Mouse (Mus musculus) intestine, embryonic 16.5 days (tissue): ENCODE measurements at regions not wholly inside any gene's neighbourhood (a gene's known extent, or its start where the extent isn't known, plus 50 kb on each side); places are given as distances from the start of the nearest gene placed in this dataset.
A peak's percentile ranks its signal among the peaks of the same experiment; 100 is the strongest.

Experiments
- ATAC-seq: fragments of 200-750 bp; cut with Nextera tagmentation; 2 replicates; pipeline ENCODE4 v1.8.0; 2017; ENCODE audit warnings: moderate TSS enrichment, moderate library complexity
- H3K27ac ChIP-seq: fragments of 300-500 bp; sonication (generic); 2 replicates; pipeline ENCODE4 v1.5.1; 2014; ENCODE audit warnings: mild to moderate bottlenecking, low read length
- H3K27me3 ChIP-seq: fragments of 300-500 bp; sonication (generic); replicated peaks from 2 replicates; pipeline ENCODE4 v1.6.1; 2014; ENCODE audit warnings: low read length, control low read depth, mixed read lengths; ENCODE audit not compliant: control insufficient read depth, insufficient read depth
- H3K36me3 ChIP-seq: fragments of 300-500 bp; sonication (generic); 2 replicates; pipeline ENCODE4 v1.6.1; 2014; ENCODE audit warnings: low read length, control low read depth; ENCODE audit not compliant: control insufficient read depth, insufficient read depth
- H3K4me1 ChIP-seq: fragments of 300-500 bp; sonication (generic); 2 replicates; pipeline ENCODE4 v1.6.1; 2014; ENCODE audit warnings: low read length, control low read depth, mixed read lengths; ENCODE audit not compliant: control insufficient read depth, insufficient read depth
- H3K4me2 ChIP-seq: fragments of 300-500 bp; sonication (generic); 2 replicates; pipeline ENCODE4 v1.6.1; 2014; ENCODE audit warnings: low read depth, low read length, control low read depth
- H3K4me3 ChIP-seq: fragments of 300-500 bp; sonication (generic); 2 replicates; pipeline ENCODE4 v1.5.1; 2014; ENCODE audit warnings: mild to moderate bottlenecking, low read length
- H3K9ac ChIP-seq: fragments of 300-500 bp; sonication (generic); 2 replicates; pipeline ENCODE4 v1.6.1; 2014; ENCODE audit warnings: low read depth, low read length
- H3K9me3 ChIP-seq: fragments of 300-500 bp; sonication (generic); 2 replicates; pipeline ENCODE4 v1.6.1; 2016; ENCODE audit warnings: low read length, control low read depth; ENCODE audit not compliant: control insufficient read depth
- WGBS: fragments of 180-500 bp; shearing (Covaris S2); extraction: QIAGEN DNeasy Blood & Tissue Kit; methylation state at CpG from one replicate; pipeline ENCODE4 v1.1.7; 2014; 5-methylcytosine and 5-hydroxymethylcytosine counted together

GRCm38 (mm10) chr2:167781496-167781895 is 91.9 kb upstream of the Tmem189 start:
- no peak for ATAC-seq
- Histone ChIP-seq H3K9ac (no peak overlapping the region), H3K4me1 (peaks cover 43% of the 10 kb centered on the region), H3K27me3 (no peaks in the 10 kb centered on the region), H3K4me2 (no peak overlapping the region), H3K4me3 (no peak overlapping the region), H3K9me3 (no peaks in the 10 kb centered on the region), H3K36me3 (no peaks in the 10 kb centered on the region), H3K27ac (peak overlapping the region; percentile 22; the same call in 1 of the 2 replicates)
- 68% methylated on average over 13 of the region's 13 CpGs for WGBS

GRCm38 (mm10) chr2:167778691-167779090 is 89.1 kb upstream of the Tmem189 start:
- WGBS: 60% methylated on average over 10 of the region's 10 CpGs
- Histone ChIP-seq H3K4me3 (peak overlapping the region; percentile 63), H3K27me3 (no peaks in the 10 kb centered on the region), H3K9ac (peak overlapping the region; percentile 88), H3K27ac (peak overlapping the region; percentile 98), H3K9me3 (no peaks in the 10 kb centered on the region), H3K4me1 (peaks cover 59% of the 10 kb centered on the region), H3K4me2 (peak overlapping the region; percentile 90), H3K36me3 (no peaks in the 10 kb centered on the region)
- ATAC-seq: no peak

- H3K9ac ChIP-seq: peak overlapping the region; percentile 88
- ATAC-seq: peak; percentile 3
- H3K4me1 ChIP-seq: peaks cover 59% of the 10 kb centered on the region
- no peaks in the 10 kb centered on the region for H3K36me3 ChIP-seq
- H3K27ac ChIP-seq: peak overlapping the region; percentile 98
- no peaks in the 10 kb centered on the region for H3K9me3 ChIP-seq
- H3K27me3 ChIP-seq: no peaks in the 10 kb centered on the region
- H3K4me3 ChIP-seq: peak overlapping the region; percentile 63
- H3K4me2 ChIP-seq: peak overlapping the region; percentile 90
- WGBS: 38% methylated on average over 4 of the region's 4 CpGs
Observed at GRCm38 (mm10) chr2:167778271-167778670, 88.6 kb upstream of the Tmem189 start.

GRCm38 (mm10) chr2:167777331-167778085 is 87.9 kb upstream of the Tmem189 start:
- Histone ChIP-seq H3K4me1 (peaks cover 53% of the 10 kb centered on the region), H3K9ac (peak overlapping the region; percentile 88), H3K36me3 (no peaks in the 10 kb centered on the region), H3K27ac (peak overlapping the region; percentile 98), H3K4me2 (peak overlapping the region; percentile 90), H3K27me3 (no peaks in the 10 kb centered on the region), H3K4me3 (peak overlapping the region; percentile 63), H3K9me3 (no peaks in the 10 kb centered on the region)
- under 1% methylated on average over 33 of the region's 33 CpGs for WGBS
- peak; percentile 65 for ATAC-seq

DNA sequence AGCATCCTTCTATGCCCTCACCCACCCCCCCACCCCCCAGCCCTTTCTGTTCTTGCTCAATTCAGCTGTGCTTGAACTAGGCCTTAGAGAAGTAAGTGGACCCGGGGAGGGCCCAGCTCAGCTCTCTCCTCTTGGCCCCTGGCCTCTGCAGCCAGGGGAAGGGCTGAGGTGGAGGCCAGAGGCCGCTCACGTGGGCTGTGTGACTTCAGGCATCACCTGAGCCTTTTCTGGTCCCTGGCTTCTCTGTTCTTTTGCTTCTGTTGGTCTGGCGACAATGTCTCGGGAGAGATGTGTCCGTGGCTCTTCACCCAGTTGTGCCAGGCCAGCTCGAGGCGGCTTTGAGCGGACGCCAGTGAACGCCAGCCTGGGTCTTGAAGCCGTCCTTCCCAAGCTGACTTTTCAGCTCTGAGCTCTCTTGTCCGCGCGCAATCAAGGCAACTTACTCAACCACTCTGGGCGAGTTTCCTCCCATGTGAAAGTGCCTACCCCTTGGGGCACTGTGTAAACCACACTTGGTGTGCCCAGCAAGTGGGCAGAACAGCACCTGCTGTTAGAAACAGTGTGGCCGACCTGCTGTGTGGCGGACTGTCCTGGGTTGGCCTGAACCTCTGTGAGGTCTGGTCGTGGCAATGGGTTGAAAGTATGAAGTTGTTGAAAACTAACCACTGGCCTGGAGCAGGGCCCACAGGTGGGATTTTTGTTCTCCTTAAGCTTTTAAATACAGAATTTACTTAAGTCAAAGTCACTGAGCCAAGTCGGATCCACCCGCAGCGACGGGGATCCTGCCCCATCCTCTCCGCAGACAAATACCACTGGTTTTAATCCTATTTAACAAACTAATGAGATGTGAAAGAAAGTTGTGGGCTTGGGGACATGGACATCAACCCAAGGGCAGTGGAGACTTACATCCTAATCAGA is 86.9 kb upstream of the Tmem189 start:
- Histone ChIP-seq H3K27ac (peak overlapping the region; percentile 98; the same call in 1 of the 2 replicates), H3K4me2 (peak overlapping the region; percentile 90; the same call in 1 of the 2 replicates), H3K27me3 (no peaks in the 10 kb centered on the region), H3K4me3 (peak overlapping the region; percentile 63; the same call in 1 of the 2 replicates), H3K9me3 (no peaks in the 10 kb centered on the region), H3K9ac (peak overlapping the region; percentile 88; the same call in 1 of the 2 replicates), H3K4me1 (peaks cover 43% of the 10 kb centered on the region), H3K36me3 (no peaks in the 10 kb centered on the region)
- no peak for ATAC-seq
- 84% methylated on average over 24 of the region's 24 CpGs for WGBS

GRCm38 (mm10) chr2:167775218-167775915 is 85.7 kb upstream of the Tmem189 start:
- 67% methylated on average over 20 of the region's 20 CpGs for WGBS
- Histone ChIP-seq H3K9me3 (no peaks in the 10 kb centered on the region), H3K4me2 (0 out of 2 replicates have a peak overlapping the region, but pooled peaks have one; percentile 29), H3K4me1 (peaks cover 38% of the 10 kb centered on the region), H3K4me3 (no peak overlapping the region), H3K9ac (peak overlapping the region; percentile 57), H3K36me3 (no peaks in the 10 kb centered on the region), H3K27ac (peak overlapping the region; percentile 47), H3K27me3 (no peaks in the 10 kb centered on the region)
- peak; percentile 21 for ATAC-seq

DNA sequence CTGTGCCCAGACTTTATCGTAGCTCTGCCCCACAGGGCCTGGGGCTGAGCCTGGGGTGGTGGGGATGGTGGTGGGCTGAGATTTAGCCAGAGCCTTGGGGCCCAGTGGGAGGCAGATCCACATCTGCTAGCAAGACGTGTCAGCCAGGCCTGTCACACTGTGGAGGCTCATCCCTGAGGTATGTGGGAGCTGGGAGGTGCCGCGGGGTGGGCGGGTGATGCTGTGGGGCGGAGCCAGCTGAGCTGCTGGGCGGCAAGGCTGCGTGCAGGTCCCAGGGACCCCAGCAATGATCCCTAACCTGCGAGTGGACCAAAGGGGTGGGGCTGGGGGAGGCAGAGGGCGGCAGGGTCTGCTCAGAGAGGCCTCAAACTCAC is 85.2 kb upstream of the Tmem189 start:
- Histone ChIP-seq H3K4me1 (peaks cover 39% of the 10 kb centered on the region), H3K9me3 (no peaks in the 10 kb centered on the region), H3K9ac (peak overlapping the region; percentile 57), H3K4me3 (no peak overlapping the region), H3K36me3 (no peaks in the 10 kb centered on the region), H3K4me2 (peak overlapping the region; percentile 29; the same call in 1 of the 2 replicates), H3K27ac (peak overlapping the region; percentile 47), H3K27me3 (no peaks in the 10 kb centered on the region)
- 19% methylated on average over 10 of the region's 10 CpGs for WGBS
- peak; percentile 44 for ATAC-seq

DNA sequence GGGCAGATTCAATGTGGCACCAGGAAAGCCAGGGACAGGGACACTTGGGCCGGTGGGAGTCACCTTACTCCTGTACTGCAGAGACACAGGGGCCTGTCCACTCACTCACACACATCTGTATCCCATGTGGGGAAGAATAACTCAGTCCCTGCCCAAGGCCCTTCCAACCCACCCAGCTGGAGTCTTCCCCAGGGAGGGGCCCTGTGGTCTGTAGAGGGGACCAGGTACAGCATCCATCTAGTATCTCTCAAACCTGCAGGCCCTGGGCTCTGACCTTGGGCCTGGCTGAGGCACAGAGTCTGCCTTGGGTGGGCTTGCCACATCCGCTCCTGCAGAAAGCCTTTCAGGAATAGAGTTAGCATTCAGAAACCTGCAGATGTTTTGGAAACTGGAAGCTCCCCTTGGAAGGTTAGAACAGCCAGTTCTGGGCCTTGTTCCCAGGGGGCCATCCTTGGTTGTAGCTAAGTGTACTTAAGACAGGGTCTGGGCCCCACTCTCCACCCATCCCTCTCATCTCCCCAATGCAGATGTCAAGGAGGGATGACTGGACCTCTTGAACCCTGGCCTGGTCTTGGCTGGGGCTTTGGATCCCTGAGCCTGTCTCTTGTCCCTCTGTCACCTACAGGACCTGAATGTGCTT is 84.7 kb upstream of the Tmem189 start:
- Histone ChIP-seq H3K9ac (peak overlapping the region; percentile 57; the same call in 1 of the 2 replicates), H3K4me1 (peaks cover 44% of the 10 kb centered on the region), H3K4me2 (0 out of 2 replicates have a peak overlapping the region, but pooled peaks have one; percentile 29), H3K27me3 (no peaks in the 10 kb centered on the region), H3K36me3 (no peaks in the 10 kb centered on the region), H3K4me3 (no peak overlapping the region), H3K27ac (peak overlapping the region; percentile 47), H3K9me3 (no peaks in the 10 kb centered on the region)
- WGBS: 86% methylated on average over 2 of the region's 2 CpGs
- no peak for ATAC-seq
